Mouse (Mus musculus) hindbrain, embryonic 12.5 days (tissue): ENCODE results near the gene Mul1. TPM values are rescaled to one million over a fixed set of nuclear protein-coding genes. Genes with fewer than 3 reads are reported as not detected.

Experiments used
- ATAC-seq: fragments of 200-750 bp; cut with Nextera tagmentation; 2 replicates; pipeline ENCODE4 v1.8.0; 2017; ENCODE audit warnings: moderate TSS enrichment; ENCODE audit not compliant: low FRiP score
- H3K27ac ChIP-seq: fragments of 300-500 bp; sonication (generic); 2 replicates; pipeline ENCODE4 v1.5.1; 2016; ENCODE audit warnings: mild to moderate bottlenecking
- H3K27me3 ChIP-seq: fragments of 300-500 bp; sonication (generic); 2 replicates; pipeline ENCODE4 v1.6.1; 2016; ENCODE audit warnings: mild to moderate bottlenecking
- H3K36me3 ChIP-seq: fragments of 300-500 bp; sonication (generic); 2 replicates; pipeline ENCODE4 v1.6.1; 2016; ENCODE audit warnings: mild to moderate bottlenecking
- H3K4me1 ChIP-seq: fragments of 300-500 bp; sonication (generic); 2 replicates; pipeline ENCODE4 v1.6.1; 2016
- H3K4me2 ChIP-seq: fragments of 300-500 bp; sonication (generic); replicated peaks from 2 replicates; pipeline ENCODE4 v1.6.1; 2016; ENCODE audit warnings: mild to moderate bottlenecking
- H3K4me3 ChIP-seq: fragments of 300-500 bp; sonication (generic); 2 replicates; pipeline ENCODE4 v1.5.1; 2016; ENCODE audit warnings: mild to moderate bottlenecking
- H3K9ac ChIP-seq: fragments of 300-500 bp; sonication (generic); 2 replicates; pipeline ENCODE4 v1.6.1; 2016; ENCODE audit warnings: mild to moderate bottlenecking, moderate library complexity
- H3K9me3 ChIP-seq: fragments of 300-500 bp; sonication (generic); replicated peaks from 2 replicates; pipeline ENCODE4 v1.6.1; 2016; ENCODE audit warnings: mild to moderate bottlenecking
- WGBS: fragments of 180-500 bp; shearing (Covaris S2); methylation state at CpG from one replicate; pipeline ENCODE4 v1.1.7; 2016; 5-methylcytosine and 5-hydroxymethylcytosine counted together
- polyA plus RNA-seq: library from polyadenylated mRNA; unstranded; fragments of >200 nt; fragmentation: Nextera tagmentation; extraction: Ambion mirVana; gene quantifications from 2 replicates; pipeline ENCODE4 v1.2.1, GENCODE M21; 2016

Mul1 gene
- polyA plus RNA-seq, 1 experiment from 2014 or later = 22.3 TPM

- ATAC-seq = no peak
- Histone ChIP-seq H3K4me3 (no peak overlapping the region), H3K27ac (no peak overlapping the region; the same call in 1 of the 2 replicates), H3K36me3 (no peaks in the 10 kb centered on the region), H3K9me3 (no peaks in the 10 kb centered on the region), H3K4me2 (0 out of 2 replicates have a peak overlapping the region, but pooled peaks have one; percentile 39), H3K4me1 (peaks cover 49% of the 10 kb centered on the region), H3K27me3 (peaks cover 22% of the 10 kb centered on the region), H3K9ac (no peak overlapping the region)
- 43% methylated on average over 8 of the region's 8 CpGs for WGBS
These were observed 31.0 kb downstream of the Mul1 start for GRCm38 (mm10) chr4:138465446-138465845.

GRCm38 (mm10) chr4:138466690-138467089, 32.2 kb downstream of the Mul1 start:
- WGBS = 74% methylated on average over 6 of the region's 6 CpGs
- peaks cover 50% of the 10 kb centered on the region for H3K4me1 ChIP-seq

GRCm38 (mm10) chr4:138467451-138467850, 33.0 kb downstream of the Mul1 start:
- H3K27ac ChIP-seq = no peak overlapping the region
- H3K9me3 ChIP-seq = no peaks in the 10 kb centered on the region
- H3K4me3 ChIP-seq = no peak overlapping the region
- no peak overlapping the region for H3K9ac ChIP-seq
- H3K4me1 ChIP-seq = peaks cover 46% of the 10 kb centered on the region
- WGBS = 82% methylated on average over 5 of the region's 5 CpGs
- ATAC-seq = no peak
- H3K36me3 ChIP-seq = no peaks in the 10 kb centered on the region
- H3K4me2 ChIP-seq = no peak overlapping the region
- H3K27me3 ChIP-seq = peaks cover 22% of the 10 kb centered on the region

More at GRCm38 (mm10) chr4:138466690-138467089, 32.2 kb downstream of the Mul1 start:
- Histone ChIP-seq H3K27ac (no peak overlapping the region), H3K9me3 (no peaks in the 10 kb centered on the region), H3K9ac (no peak overlapping the region), H3K27me3 (peaks cover 22% of the 10 kb centered on the region), H3K4me3 (no peak overlapping the region), H3K36me3 (no peaks in the 10 kb centered on the region), H3K4me2 (no peak overlapping the region)
- ATAC-seq = no peak

GRCm38 (mm10) chr4:138469080-138469479, 34.6 kb downstream of the Mul1 start:
- 23% methylated on average over 7 of the region's 7 CpGs for WGBS
- Histone ChIP-seq H3K4me1 (peaks cover 30% of the 10 kb centered on the region), H3K9me3 (no peaks in the 10 kb centered on the region), H3K9ac (no peak overlapping the region), H3K27me3 (peaks cover 22% of the 10 kb centered on the region), H3K4me3 (no peak overlapping the region), H3K27ac (no peak overlapping the region), H3K4me2 (no peak overlapping the region), H3K36me3 (no peaks in the 10 kb centered on the region)
- no peak for ATAC-seq

- Histone ChIP-seq H3K4me3 (no peak overlapping the region), H3K27me3 (peaks cover 22% of the 10 kb centered on the region), H3K4me2 (no peak overlapping the region), H3K9ac (no peak overlapping the region), H3K9me3 (no peaks in the 10 kb centered on the region), H3K36me3 (no peaks in the 10 kb centered on the region), H3K27ac (no peak overlapping the region), H3K4me1 (peaks cover 13% of the 10 kb centered on the region)
- no peak for ATAC-seq
- WGBS = 73% methylated on average over 7 of the region's 7 CpGs
These were observed 36.8 kb downstream of the Mul1 start for GRCm38 (mm10) chr4:138471241-138471640.

- no peaks in the 10 kb centered on the region for H3K36me3 ChIP-seq
- ATAC-seq = no peak
- H3K4me2 ChIP-seq = no peak overlapping the region
- no peak overlapping the region for H3K9ac ChIP-seq
- no peak overlapping the region for H3K4me3 ChIP-seq
- peaks cover 14% of the 10 kb centered on the region for H3K27me3 ChIP-seq
- H3K4me1 ChIP-seq = no peaks in the 10 kb centered on the region; the same call in 1 of the 2 replicates
- H3K27ac ChIP-seq = no peak overlapping the region
- WGBS = 87% methylated on average over 7 of the region's 7 CpGs
- no peaks in the 10 kb centered on the region for H3K9me3 ChIP-seq
These were observed 45.1 kb downstream of the Mul1 start for GRCm38 (mm10) chr4:138479595-138479994.

- ATAC-seq = no peak
- H3K4me3 ChIP-seq = no peak overlapping the region
- no peaks in the 10 kb centered on the region for H3K9me3 ChIP-seq
- no peak overlapping the region for H3K4me2 ChIP-seq
- no peaks in the 10 kb centered on the region for H3K36me3 ChIP-seq
- peaks cover 6% of the 10 kb centered on the region for H3K27me3 ChIP-seq
- no peaks in the 10 kb centered on the region; the same call in 1 of the 2 replicates for H3K4me1 ChIP-seq
- no peak overlapping the region for H3K9ac ChIP-seq
- H3K27ac ChIP-seq = no peak overlapping the region
- 66% methylated on average over 9 of the region's 9 CpGs for WGBS
These were observed 46.5 kb downstream of the Mul1 start for GRCm38 (mm10) chr4:138480962-138481361.

GRCm38 (mm10) chr4:138482721-138483120, 48.2 kb downstream of the Mul1 start:
- ATAC-seq = no peak
- WGBS = 78% methylated on average over 8 of the region's 8 CpGs

GRCm38 (mm10) chr4:138488241-138488640, 53.8 kb downstream of the Mul1 start:
- Histone ChIP-seq H3K36me3 (no peaks in the 10 kb centered on the region), H3K4me1 (peaks cover 22% of the 10 kb centered on the region), H3K9me3 (no peaks in the 10 kb centered on the region), H3K27ac (peak overlapping the region; percentile 40; the same call in 1 of the 2 replicates), H3K4me2 (no peak overlapping the region), H3K27me3 (peaks cover 4% of the 10 kb centered on the region; the same call in 1 of the 2 replicates), H3K4me3 (no peak overlapping the region), H3K9ac (no peak overlapping the region)
- ATAC-seq = peak; percentile 58; the same call in 1 of the 2 replicates
- WGBS = 31% methylated on average over 8 of the region's 8 CpGs

More at GRCm38 (mm10) chr4:138482721-138483120, 48.2 kb downstream of the Mul1 start:
- Histone ChIP-seq H3K4me1 (peaks cover under 1% of the 10 kb centered on the region), H3K27me3 (no peaks in the 10 kb centered on the region; the same call in 1 of the 2 replicates), H3K27ac (no peak overlapping the region), H3K9me3 (no peaks in the 10 kb centered on the region), H3K36me3 (no peaks in the 10 kb centered on the region), H3K4me3 (no peak overlapping the region), H3K9ac (no peak overlapping the region), H3K4me2 (no peak overlapping the region)

GRCm38 (mm10) chr4:138491088-138491487, 56.6 kb downstream of the Mul1 start:
- WGBS = 74% methylated on average over 4 of the region's 4 CpGs
- Histone ChIP-seq H3K27me3 (peaks cover 4% of the 10 kb centered on the region; the same call in 1 of the 2 replicates), H3K36me3 (no peaks in the 10 kb centered on the region), H3K9ac (no peak overlapping the region), H3K4me3 (no peak overlapping the region), H3K9me3 (no peaks in the 10 kb centered on the region), H3K4me2 (no peak overlapping the region), H3K4me1 (peaks cover 49% of the 10 kb centered on the region), H3K27ac (no peak overlapping the region)
- ATAC-seq = no peak

Other genes with a start within 250 kb of the Mul1 start
- 202 and 220 TPM in 2 replicates for gene Hp1bp3, start 218.4 kb upstream of the Mul1 start, polyA plus RNA-seq
- 5.3 and 5.4 TPM in 2 replicates for gene Sh2d5, start 184.3 kb upstream of the Mul1 start, polyA plus RNA-seq
- 1.4 and 1.5 TPM in 2 replicates for gene Kif17, start 184.2 kb upstream of the Mul1 start, polyA plus RNA-seq
- gene Ddost, start 129.9 kb upstream of the Mul1 start, polyA plus RNA-seq = 243 and 250 TPM in 2 replicates
- 79.8 and 81.0 TPM in 2 replicates for gene Pink1, start 108.4 kb upstream of the Mul1 start, polyA plus RNA-seq
- 3.4 and 4.4 TPM in 2 replicates for gene Cda, start 66.7 kb upstream of the Mul1 start, polyA plus RNA-seq
- 0.69 and 1.2 TPM in 2 replicates for gene Fam43b, start 38.1 kb upstream of the Mul1 start, polyA plus RNA-seq
- 7.9 TPM in 2 replicates for gene Camk2n1, start 19.6 kb downstream of the Mul1 start, polyA plus RNA-seq
- 0.87 and 1.0 TPM in 2 replicates for gene Vwa5b1, start 201.2 kb downstream of the Mul1 start, polyA plus RNA-seq